Mouse (Mus musculus): ENCODE results near the gene Stac2.

Gene Stac2

DNA sequence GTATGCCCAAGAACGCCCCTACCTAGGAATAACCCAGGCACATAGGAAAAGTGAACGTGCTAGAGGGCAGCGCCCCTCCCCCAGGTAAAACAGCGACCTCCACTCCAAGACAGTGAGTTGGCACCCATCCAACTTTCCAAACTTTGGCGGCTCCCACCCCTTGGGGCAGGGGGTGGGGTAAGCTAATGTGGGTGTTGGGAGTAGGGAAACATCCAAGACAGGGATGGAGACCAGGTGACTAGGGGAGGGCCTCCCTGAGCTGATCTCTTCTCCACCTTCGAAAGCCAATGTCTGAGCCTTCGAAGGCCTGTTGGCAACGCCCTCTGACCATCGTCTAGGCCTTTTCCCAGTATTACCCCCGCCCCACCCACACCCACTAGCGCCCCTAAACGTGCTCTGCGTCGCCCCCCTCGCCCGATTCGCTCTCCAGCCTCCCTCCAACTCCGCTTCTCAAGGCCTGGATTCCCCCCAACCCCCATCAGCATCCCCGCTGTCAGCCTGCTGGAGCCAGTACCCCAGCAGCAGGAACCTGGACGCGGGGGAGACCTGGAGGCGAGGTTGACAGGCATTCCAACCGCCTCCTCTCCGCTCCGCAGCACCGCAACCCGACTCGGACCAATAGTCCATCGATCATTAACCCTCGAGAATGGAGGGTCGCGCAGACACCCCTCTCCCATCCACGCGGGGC lies 31.6 kb downstream of the Stac2 start:
- in situ Hi-C loops (cut with MboI, MseI) = no loop called here

DNA sequence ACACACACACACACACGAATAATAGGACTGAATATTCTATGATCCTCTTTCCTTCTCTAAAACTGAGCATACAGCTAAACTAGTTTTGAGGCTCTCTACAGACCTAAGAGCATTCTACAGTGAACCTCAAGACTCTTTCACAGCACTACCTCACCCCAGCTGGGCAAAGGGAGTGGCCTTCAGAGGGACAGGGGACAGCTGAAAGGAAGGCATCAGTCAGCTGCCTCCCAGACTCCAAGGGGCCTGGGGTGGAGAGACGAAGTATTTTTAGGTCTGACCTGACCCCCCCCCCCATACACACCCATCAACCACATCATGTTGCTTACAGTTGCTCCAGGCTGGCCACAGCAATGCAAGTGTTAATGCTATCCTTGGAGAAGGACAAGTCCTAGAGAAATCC lies 32.1 kb downstream of the Stac2 start:
- in situ Hi-C loops (cut with MboI, MseI) = no loop called here

DNA sequence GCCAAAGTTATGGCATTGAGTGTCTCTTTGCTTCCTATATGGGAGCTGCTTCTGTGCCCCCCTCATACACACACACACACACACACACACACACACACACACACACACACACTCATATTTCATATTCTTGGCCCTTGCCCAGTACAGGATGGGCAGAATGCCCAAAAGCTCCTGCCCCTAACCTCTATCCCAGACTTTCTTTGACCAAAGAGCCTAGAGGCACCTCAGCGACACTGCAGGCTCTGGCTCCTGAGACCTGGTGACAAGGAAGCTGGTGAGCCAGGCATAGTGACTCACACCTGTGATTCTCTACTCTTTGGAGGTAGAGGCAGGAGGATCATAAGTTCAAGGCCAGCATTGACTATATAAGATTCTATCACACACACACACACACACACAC lies 32.6 kb downstream of the Stac2 start:
- in situ Hi-C loops (cut with MboI, MseI) = no loop called here

DNA sequence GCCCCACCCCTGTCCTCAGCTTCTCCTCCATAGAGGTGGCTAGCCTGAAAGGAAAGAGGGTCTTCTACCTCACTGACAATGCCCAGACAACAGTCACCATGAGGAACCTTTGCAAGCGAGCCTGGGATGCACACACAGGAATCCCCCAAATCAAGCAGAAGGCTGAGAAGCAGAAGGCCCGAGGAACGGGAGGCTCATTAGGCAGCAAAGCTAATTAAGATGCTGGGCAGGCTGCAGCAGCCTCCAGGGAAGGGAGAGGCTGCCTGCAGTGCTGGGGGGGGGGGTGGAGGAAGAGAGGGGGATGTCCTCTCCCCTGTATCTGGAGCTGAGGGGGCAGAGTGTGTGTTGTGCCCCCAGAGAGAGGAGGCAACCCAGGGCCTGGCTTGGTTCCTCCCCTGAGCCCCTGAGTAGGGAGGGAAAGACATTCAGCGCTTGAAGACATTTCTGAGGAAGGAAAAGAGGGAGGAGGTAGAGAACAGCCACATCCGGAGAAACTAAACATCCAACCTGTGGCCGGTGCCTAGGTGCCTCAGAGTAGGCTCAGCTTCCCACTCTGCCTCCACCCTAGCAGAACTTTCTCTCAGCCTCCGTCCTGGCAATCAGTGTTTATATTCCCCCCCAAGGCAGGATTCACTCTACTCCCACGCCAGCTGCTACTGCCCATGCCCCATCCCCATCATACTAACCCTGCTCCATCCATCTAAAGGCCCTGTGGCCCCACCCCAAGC lies 33.2 kb downstream of the Stac2 start:
- in situ Hi-C loops (cut with MboI, MseI) = no loop called here

DNA sequence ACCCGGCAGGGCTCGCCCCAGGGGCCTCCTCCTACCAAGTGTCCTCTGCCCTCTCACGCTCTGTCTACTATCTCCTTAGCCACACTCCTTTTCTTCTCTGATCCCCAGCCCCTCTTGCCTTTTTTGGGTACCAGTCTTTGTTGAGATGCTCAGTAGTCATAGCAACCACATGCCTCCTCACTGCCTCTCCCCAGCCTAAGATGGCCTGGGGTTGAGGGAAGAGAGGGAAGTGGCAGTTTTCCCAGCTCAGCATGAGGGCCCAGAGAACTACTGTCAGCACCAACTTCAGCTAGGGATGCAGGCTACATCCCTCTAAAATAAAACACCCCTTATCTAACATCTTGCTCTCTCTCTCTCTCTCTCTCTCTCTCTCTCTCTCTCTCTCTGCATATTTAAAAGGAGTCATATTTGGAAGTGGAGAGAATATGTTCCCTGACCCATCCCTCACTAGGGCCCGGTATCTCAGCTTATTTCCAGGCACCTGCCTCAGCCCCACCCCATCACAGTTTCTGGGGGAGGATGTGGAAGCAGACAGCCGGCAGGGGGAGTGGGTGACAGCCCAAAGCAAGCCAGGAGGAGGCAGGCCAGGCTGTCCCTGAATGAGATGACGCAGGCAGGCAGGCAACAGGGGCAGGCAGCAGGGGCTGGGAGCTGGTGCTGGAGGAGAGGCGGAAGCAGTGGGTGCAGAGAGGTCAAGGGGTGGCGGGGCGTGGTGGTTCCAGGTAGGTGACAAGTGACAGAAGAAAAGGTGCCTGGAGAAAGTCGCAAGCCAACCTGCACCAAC lies 34.2 kb downstream of the Stac2 start:
- in situ Hi-C loops (cut with MboI, MseI) = no loop called here

DNA sequence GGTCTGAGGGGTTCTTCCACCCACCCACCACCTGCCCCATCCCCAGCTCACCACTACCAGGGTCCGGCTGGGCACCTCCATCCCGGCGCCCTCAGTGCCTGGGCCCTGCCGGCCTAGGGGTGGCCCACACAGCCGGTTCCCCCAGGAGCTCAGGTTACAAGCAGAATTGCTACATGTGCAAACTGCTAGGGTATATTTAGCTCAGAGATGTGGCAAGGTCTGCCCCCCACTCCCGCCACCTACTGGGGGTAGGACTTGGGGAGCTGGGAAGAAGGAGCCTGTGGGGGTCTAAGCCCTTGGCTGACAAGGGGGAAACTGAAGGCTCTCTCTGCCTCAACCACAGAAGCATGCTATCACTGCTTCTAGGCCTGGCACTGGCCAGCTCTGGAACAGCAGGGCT lies 35.0 kb downstream of the Stac2 start:
- in situ Hi-C loops (cut with MboI, MseI) = no loop called here

DNA sequence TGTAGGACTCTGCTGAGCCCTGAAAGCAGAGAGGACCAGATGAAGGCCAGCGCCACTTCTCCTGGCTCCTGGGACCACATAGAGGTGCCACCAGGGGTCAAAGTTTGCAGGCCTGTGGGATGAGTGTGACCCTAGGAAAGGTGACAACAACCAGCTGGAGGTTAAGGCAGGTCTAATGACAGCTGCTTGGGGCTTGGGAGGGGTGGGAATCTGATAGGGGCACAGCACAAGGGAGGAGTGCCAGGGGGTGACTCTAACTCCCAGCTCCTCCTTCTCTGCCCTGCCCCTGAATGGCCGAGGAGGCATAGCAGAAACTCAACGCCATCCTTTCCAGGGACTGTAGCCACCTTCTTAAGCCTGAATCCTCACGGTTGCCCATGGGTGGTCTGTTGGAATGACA lies 36.4 kb downstream of the Stac2 start:
- in situ Hi-C loops (cut with MboI, MseI) = no loop called here

DNA sequence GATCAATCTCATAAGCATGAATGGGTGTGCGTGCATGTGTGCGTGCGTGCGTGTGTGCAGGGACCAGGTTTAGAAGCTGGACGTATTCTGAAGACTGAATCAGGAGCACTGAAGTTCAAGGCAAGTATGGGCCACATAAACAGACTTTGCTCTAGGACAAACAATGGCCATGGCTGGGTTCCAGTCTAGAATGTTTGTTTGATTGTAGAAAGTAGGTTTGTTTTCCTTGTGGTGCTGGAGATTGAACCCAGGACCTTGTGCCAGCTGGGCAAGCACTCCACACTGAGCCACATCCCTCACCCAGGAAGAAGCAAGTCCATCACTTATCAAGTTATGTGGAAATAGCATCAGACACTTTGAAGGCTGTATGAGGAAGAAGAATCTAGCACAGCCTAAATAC lies 37.1 kb downstream of the Stac2 start:
- in situ Hi-C loops (cut with MboI, MseI) = no loop called here

DNA sequence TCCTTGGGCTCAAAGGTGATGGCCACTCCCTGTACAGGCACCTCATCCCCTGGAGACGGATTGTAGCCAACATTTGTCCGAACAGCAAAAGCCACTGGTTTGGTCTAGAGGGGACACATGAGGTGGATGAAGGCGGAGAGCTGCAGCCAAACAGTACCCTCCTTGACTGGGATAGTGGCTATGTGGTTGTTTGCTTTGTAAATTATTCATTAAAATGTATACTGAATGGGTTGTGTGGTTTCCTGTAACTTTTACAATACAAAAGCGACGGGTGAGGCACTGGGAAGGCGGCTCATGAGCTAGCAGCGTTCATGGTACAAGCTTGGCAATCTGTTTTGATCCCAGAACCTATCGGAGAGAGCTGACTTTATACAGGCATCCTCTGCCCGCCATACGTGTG lies 40.4 kb downstream of the Stac2 start:
- in situ Hi-C loops (cut with MboI, MseI) = no loop called here

DNA sequence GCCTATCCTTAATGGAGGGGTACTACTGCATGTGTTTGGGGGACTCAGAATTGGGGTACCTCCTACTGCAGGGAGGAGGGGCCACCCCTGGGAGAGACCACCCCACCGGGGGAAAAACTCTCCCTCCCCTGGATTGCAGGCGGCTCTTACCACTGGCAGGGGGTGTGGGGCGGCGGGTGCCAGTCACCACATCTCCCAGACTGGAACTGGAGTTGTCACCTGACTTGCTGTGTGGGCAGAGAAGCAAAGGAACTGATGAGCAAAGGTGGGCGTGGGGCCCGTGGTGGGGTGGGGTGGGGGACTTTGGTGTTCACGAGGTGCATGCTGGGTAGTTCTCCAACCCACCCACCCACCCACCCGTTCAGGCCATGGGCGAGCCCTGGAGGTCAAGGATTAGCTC lies 41.5 kb downstream of the Stac2 start:
- in situ Hi-C loops (cut with MboI, MseI) = no loop called here

DNA sequence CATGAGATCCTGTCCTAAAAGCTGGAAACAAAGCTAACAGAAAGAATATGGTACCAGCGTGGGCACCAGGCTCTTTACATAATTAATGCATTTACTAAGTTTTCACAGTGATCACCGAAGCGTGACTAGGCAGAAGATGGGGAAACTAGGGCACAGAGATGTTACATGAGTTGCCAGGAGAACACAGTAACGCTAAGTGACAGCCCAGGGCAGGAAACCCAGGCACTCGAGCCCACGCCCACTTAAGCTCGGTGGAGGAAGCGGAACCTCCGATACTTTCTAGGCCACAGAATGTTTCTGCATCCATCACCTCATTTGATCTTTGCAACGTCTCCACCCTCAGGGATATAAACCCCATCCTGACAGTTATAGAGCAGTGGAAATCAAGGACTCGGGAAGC lies 45.2 kb downstream of the Stac2 start:
- in situ Hi-C loops (cut with MboI, MseI) = no loop called here

DNA sequence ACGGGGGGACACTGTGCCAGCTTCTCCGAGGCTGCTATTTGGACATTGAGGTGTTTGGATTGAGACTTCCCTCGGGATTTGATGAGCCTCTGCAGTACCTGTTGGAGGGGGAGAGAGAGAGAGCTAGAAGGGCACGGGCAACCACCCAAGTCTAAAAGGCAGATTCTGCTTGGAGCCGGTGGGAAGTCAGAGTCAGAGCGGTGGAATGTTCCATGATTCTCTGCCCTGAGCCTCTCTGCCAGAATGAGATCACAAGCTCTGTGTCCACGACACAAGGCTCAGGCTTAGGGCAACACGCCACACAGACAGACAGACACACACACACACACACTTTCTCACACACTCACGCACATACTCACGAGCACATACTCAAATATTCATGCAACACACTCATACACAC lies 47.6 kb downstream of the Stac2 start:
- in situ Hi-C loops (cut with MboI, MseI) = no loop called here

DNA sequence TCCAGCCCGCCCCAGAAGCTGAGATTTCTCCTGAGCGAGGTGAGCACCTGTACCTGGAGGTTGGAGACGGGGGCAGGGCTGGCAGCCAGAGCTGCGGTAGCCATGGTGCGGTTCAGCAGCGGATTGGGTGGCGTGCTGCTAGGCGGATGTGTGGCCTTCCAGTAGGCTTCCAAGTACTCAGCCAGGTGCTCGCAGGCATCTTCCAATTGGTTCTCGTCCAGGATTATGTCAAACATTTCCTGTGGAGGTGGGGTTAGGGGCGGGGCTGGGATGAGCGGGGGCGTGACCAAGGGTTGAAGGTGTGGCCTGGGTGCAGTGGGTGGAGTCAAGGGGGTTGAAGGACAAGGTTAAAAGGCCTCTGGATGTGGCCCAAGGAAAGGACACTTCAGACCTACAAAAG lies 48.2 kb downstream of the Stac2 start:
- in situ Hi-C loops (cut with MboI, MseI) = no loop called here

DNA sequence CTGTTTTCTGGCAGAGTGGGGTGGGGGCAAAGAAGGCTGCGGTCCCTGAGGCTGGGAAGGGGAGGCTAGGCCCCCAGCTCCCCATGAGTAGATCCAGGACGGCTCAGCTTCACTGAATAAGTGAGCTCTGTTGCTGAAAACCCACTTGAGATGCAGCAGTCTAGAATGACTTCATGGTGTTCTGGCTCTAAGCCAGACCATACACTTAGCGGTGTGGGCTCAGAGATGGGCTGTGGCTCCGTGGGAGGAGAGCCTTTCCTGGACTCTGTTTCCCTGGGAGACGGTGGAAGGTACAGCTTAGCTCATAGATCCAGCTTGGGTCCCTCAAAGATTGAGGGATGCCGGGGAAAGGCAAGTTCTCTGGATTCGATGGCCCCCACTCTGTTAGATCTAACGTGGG lies 49.1 kb downstream of the Stac2 start:
- in situ Hi-C loops (cut with MboI, MseI) = no loop called here

DNA sequence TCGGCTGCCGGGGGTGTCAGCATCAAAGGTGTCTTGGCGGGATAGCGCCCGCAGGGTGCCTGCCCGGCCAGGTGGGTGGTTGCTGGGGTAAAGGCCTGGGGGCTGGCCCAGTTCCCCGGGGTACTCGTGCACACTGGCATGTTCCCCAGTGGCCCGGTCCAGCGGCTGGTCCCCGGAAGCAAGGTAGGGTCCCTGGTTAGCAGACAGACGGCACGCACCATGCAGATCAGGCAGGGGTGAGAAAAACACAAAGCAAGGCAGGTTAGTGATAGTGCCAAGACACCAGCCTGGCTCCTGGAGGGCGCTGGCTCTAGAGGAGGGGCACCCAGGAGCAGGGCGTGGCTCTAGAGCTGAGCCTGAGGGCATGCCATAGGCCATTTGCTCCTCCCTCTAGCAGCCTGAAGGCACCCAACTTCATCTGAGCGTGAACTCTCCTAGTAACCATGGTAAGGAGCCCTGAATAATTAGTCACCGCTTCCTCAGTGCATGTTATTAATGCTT lies 50.0 kb downstream of the Stac2 start:
- in situ Hi-C loops (cut with MboI, MseI) = no loop called here

DNA sequence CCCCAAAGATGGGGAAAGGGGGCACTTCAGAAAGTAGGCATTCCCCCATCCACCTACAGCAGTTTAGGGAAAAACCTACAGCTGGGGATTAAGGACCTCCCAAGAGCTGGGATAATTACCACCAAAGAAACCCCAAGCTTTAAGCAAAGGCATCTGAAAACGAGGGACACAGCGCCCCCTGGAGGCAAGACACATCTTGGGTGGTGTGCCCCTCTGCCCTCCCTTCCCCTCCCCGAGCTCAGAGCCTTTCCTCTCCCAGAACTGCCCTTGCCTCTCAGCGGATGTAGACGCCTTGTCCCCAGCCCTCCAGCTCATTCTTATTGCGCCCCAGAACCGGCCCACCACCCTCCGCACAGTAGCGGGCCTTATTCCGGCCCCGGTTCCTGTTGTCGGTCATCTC lies 50.6 kb downstream of the Stac2 start:
- in situ Hi-C loops (cut with MboI, MseI) = no loop called here

DNA sequence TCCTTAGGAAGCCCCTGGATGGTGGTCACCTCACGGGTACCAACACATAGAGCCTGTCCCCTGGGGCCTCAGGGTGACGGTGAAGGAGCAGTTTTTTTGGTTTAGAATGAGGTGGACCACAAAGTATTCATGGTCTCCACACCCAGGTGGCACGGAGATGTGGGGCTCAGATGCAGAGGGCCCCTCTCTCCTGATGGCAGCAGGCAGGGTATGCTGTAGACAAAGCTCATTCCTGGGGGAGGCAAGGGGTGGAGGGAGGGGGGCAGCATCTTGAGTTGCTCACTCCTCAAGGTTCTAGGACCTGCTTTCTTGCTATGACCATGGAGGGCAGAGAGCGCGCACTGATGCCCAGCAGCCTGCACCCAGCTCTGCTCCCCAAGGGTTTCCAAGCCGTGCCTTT lies 51.3 kb downstream of the Stac2 start:
- in situ Hi-C loops (cut with MboI, MseI) = no loop called here

DNA sequence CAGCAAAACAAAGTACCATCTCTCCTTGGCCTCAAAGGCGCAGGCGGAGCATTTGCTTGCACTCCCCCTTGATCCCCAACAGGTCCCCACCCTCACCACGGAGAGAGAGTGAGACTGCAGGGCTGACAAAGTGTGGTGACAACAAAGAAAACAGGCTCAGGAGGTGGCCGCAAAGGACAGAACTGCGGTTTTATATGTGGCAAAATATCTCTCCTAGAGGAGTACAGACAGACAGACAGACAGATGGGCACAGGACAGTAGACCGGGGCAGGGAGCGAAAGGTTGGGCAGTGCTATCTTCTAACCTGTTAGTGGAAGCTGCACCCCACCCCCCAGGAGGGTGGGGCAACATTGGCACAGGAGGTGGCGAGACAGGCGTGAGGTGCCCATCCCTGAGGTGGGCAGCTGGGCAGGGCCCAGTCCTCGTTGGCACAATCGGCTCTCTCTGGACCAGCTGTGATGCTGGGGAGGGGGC lies 51.9 kb downstream of the Stac2 start:
- in situ Hi-C loops (cut with MboI, MseI) = no loop called here

DNA sequence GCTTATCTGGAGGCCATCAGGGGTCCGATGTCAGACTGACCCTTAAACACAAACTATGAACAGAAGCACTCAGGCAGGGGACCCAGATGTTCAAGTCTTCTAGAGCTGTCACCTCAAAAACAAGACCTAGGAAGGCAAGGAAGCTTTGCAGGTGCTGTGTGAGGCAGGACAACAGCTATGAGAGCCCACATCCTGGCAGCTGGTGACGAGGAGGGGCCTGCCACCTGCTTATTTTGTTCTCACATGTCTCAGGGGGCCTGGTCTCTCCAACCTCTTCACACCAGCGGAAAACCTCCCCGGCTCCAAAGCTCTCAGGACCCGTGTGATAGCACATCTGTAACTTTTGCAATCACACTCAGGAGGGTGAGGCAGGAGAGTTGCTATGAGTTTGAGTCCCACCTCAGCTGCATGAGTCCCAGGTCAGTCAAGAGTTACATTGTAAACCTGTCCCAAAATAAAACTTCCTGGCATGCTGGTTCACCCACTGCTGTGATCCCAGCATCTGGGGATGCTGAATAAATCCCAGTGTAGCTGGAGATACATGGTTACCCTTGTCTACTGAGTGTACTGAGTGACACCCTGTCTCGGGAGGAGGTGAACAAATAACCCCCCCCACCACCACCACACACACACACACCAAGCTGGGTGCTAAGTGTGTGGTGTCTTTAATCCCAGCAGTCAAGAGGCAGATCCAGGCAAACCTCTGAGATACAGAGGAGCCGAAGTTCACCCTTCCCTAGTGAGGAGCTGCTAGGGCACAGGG lies 52.7 kb downstream of the Stac2 start:
- in situ Hi-C loops (cut with MboI, MseI) = no loop called here

DNA sequence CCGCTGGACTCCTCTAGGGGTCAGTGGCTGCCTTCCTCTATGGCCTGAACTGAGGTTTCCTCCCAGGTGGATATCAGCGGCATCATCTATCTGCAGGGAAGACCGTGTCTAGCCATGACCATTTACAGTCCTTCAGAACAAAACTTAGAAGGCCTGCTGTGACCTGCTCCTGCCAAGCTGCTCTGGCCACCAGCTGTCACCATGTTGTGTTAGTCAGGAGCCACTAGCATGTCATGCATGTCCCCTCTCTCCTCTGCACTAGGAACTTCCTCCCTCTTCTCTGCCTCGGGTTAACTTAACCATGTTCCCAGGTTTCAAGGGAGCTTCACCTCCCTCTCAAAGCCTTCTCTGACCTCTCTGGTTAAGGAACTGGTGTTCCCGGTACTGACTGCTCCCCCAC lies 53.5 kb downstream of the Stac2 start:
- in situ Hi-C loops (cut with MboI, MseI) = no loop called here

DNA sequence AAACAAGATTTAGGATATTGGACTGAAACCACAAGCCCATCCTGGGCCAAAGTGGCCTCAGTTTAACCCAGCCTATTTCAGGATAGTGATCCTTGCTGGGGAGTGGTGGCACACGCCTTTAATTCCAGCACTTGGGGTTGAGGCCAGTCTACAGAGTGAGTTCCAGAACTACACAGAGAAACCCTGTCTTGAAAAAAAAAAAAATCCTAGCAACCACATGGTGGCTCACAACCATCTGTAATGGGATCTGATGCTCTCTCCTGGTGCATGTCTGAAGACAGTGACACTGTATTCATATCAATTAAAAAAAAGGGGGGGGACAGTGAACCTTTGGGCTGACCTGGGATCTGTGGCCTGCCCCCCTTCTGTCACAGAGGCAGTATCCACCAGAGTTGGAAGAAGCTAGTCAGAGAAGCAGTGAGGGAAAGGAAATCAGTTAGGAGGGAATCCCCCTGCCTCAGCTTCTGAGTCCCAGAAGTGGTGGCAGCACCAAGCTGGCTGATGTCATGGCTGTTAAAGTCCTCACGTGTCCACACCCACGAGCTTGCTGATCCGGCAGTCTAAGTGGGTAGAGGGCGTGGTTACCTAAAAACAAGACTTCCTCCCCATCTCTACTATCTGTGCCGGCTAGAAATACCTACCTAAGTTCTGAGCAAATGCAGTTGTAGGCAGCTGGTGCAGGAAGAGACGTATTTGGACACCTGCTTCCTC lies 54.2 kb downstream of the Stac2 start:
- in situ Hi-C loops (cut with MboI, MseI) = no loop called here

Data from T-helper 2 cell (primary cell).